Mouse (Mus musculus) heart, postnatal 0 days (tissue): ENCODE measurements around the gene Plxna4. TPM values are rescaled to one million over a fixed set of nuclear protein-coding genes. Genes with fewer than 3 reads are reported as not detected.

ENCODE experiments used
- ATAC-seq: fragments of 200-750 bp; cut with Nextera tagmentation; 2 replicates; pipeline ENCODE4 v1.8.0; 2017; ENCODE audit warnings: low read depth, moderate number of reproducible peaks, moderate library complexity; ENCODE audit not compliant: insufficient read depth
- DNase-seq: peaks from one replicate; pipeline ENCODE4 v3.0.0-alpha.2; 2016; ENCODE audit warnings: low spot score
- H3K27ac ChIP-seq: fragments of 300-500 bp; sonication (generic); 2 replicates; pipeline ENCODE4 v1.5.1; 2014; ENCODE audit warnings: low read depth, mild to moderate bottlenecking
- H3K27me3 ChIP-seq: fragments of 300-500 bp; sonication (generic); 2 replicates; pipeline ENCODE4 v1.6.1; 2014; ENCODE audit warnings: low read length, mixed read lengths; ENCODE audit not compliant: control insufficient read depth, insufficient read depth
- H3K36me3 ChIP-seq: fragments of 300-500 bp; sonication (generic); replicated peaks from 2 replicates; pipeline ENCODE4 v1.6.1; 2014; ENCODE audit warnings: low read length, mixed read lengths; ENCODE audit not compliant: control insufficient read depth, insufficient read depth
- H3K4me1 ChIP-seq: fragments of 300-500 bp; sonication (generic); 2 replicates; pipeline ENCODE4 v1.6.1; 2014; ENCODE audit warnings: antibody characterized with exemption; ENCODE audit not compliant: control insufficient read depth, insufficient read depth
- H3K4me2 ChIP-seq: fragments of 300-500 bp; sonication (generic); 2 replicates; pipeline ENCODE4 v1.6.1; 2014; ENCODE audit warnings: low read depth, mild to moderate bottlenecking, low read length, moderate library complexity
- H3K4me3 ChIP-seq: fragments of 300-500 bp; sonication (generic); 2 replicates; pipeline ENCODE4 v1.5.1; 2014; ENCODE audit warnings: low read depth, low read length
- H3K9ac ChIP-seq: fragments of 300-500 bp; sonication (generic); replicated peaks from 2 replicates; pipeline ENCODE4 v1.6.1; 2014; ENCODE audit warnings: low read depth, low read length, mixed read lengths
- H3K9me3 ChIP-seq: fragments of 300-500 bp; sonication (generic); replicated peaks from 2 replicates; pipeline ENCODE4 v1.6.1; 2016; ENCODE audit warnings: low read length; ENCODE audit not compliant: control insufficient read depth
- CTCF ChIP-seq: IDR thresholded peaks from 2 replicates; pipeline ENCODE4 v1.5.1; 2016; ENCODE audit warnings: antibody characterized with exemption, control low read depth, low read depth
- EP300 ChIP-seq: IDR thresholded peaks from 2 replicates; pipeline ENCODE4 v1.6.1; 2016; ENCODE audit warnings: antibody characterized with exemption, low read depth
- WGBS: fragments of 180-500 bp; shearing (Covaris S2); extraction: QIAGEN DNeasy Blood & Tissue Kit; methylation state at CpG from one replicate; pipeline ENCODE4 v1.1.7; 2014; 5-methylcytosine and 5-hydroxymethylcytosine counted together
- polyA plus RNA-seq: library from polyadenylated mRNA; unstranded; fragments of >200 nt; fragmentation: Nextera tagmentation; extraction: Ambion mirVana; gene quantifications from 2 replicates; pipeline ENCODE4 v1.2.1, GENCODE M21; 2015
- total RNA-seq: library from RNA; depleted of rRNA; stranded (reverse); fragments of >200 nt; gene quantifications from 2 replicates; pipeline ENCODE4 v1.2.3, GENCODE M21; 2014; ENCODE audit warnings: low replicate concordance

Gene Plxna4
- total and polyA plus RNA-seq, 2 experiments from 2014 or later, result 3.7 to 19.2 TPM

- no peaks in the 10 kb centered on the region for H3K27me3 ChIP-seq
- H3K4me2 ChIP-seq, result no peak overlapping the region
- DNase-seq (no peak), ATAC-seq (no peak)
- H3K9ac ChIP-seq, result no peak overlapping the region
- H3K27ac ChIP-seq, result no peak overlapping the region
- no peaks in the 10 kb centered on the region for H3K9me3 ChIP-seq
- H3K4me1 ChIP-seq, result no peaks in the 10 kb centered on the region
- TF ChIP-seq EP300 (no peak), CTCF (no peak)
- no peak overlapping the region for H3K4me3 ChIP-seq
- H3K36me3 ChIP-seq, result no peaks in the 10 kb centered on the region
- 40% methylated on average over 2 of the region's 2 CpGs for WGBS
These were observed 307.3 kb downstream of the Plxna4 start for GRCm38 (mm10) chr6:32280728-32281127.

GRCm38 (mm10) chr6:32271463-32271862 is 316.5 kb downstream of the Plxna4 start:
- Histone ChIP-seq H3K27ac (no peak overlapping the region), H3K9ac (no peak overlapping the region), H3K9me3 (no peaks in the 10 kb centered on the region), H3K27me3 (no peaks in the 10 kb centered on the region), H3K36me3 (no peaks in the 10 kb centered on the region), H3K4me2 (no peak overlapping the region), H3K4me1 (peaks cover 7% of the 10 kb centered on the region), H3K4me3 (no peak overlapping the region)
- 42% methylated on average over 4 of the region's 4 CpGs for WGBS
- no peak for ATAC-seq
- no peak for DNase-seq
- TF ChIP-seq EP300, result no peak
- TF ChIP-seq CTCF, result no peak

- Histone ChIP-seq H3K9me3 (no peaks in the 10 kb centered on the region), H3K4me1 (peaks cover 13% of the 10 kb centered on the region; the same call in 1 of the 2 replicates), H3K36me3 (no peaks in the 10 kb centered on the region), H3K9ac (no peak overlapping the region), H3K27ac (no peak overlapping the region), H3K27me3 (no peaks in the 10 kb centered on the region), H3K4me3 (no peak overlapping the region), H3K4me2 (no peak overlapping the region)
- TF ChIP-seq EP300, result no peak
- 70% methylated on average over 7 of the region's 7 CpGs for WGBS
- DNase-seq (peak; percentile 34), ATAC-seq (peak; percentile 69)
These were observed 321.9 kb downstream of the Plxna4 start for GRCm38 (mm10) chr6:32266085-32266484.

GRCm38 (mm10) chr6:32261339-32261738 is 326.7 kb downstream of the Plxna4 start:
- Histone ChIP-seq H3K9me3 (no peaks in the 10 kb centered on the region), H3K9ac (no peak overlapping the region), H3K27me3 (no peaks in the 10 kb centered on the region), H3K36me3 (no peaks in the 10 kb centered on the region), H3K27ac (no peak overlapping the region), H3K4me3 (no peak overlapping the region), H3K4me1 (peaks cover 11% of the 10 kb centered on the region; the same call in 1 of the 2 replicates), H3K4me2 (no peak overlapping the region)
- no peak for ATAC-seq
- DNase-seq, result no peak
- TF ChIP-seq EP300 (no peak), CTCF (no peak)
- 38% methylated on average over 3 of the region's 3 CpGs for WGBS

- no peak overlapping the region for H3K4me2 ChIP-seq
- H3K4me1 ChIP-seq, result 0 out of 2 replicates have a peak, but pooled peaks cover 2% of the 10 kb centered on the region
- no peaks in the 10 kb centered on the region for H3K36me3 ChIP-seq
- H3K4me3 ChIP-seq, result no peak overlapping the region
- H3K27ac ChIP-seq, result no peak overlapping the region
- H3K9ac ChIP-seq, result no peak overlapping the region
- 88% methylated on average over 5 of the region's 5 CpGs for WGBS
- H3K27me3 ChIP-seq, result no peaks in the 10 kb centered on the region
- TF ChIP-seq EP300 (no peak), CTCF (no peak)
- DNase-seq (no peak), ATAC-seq (no peak)
- H3K9me3 ChIP-seq, result no peaks in the 10 kb centered on the region
These were observed 327.7 kb downstream of the Plxna4 start for GRCm38 (mm10) chr6:32260341-32260740.

- Histone ChIP-seq H3K27ac (no peak overlapping the region), H3K4me1 (no peaks in the 10 kb centered on the region), H3K4me2 (no peak overlapping the region), H3K27me3 (no peaks in the 10 kb centered on the region), H3K9ac (no peak overlapping the region), H3K4me3 (no peak overlapping the region), H3K36me3 (no peaks in the 10 kb centered on the region), H3K9me3 (no peaks in the 10 kb centered on the region)
- no peak for ATAC-seq
- no peak for TF ChIP-seq EP300
- no peak for DNase-seq
- WGBS, result 56% methylated on average over 2 of the region's 2 CpGs
These were observed 332.8 kb downstream of the Plxna4 start for GRCm38 (mm10) chr6:32255191-32255590.
